Mouse (Mus musculus) liver, postnatal 0 days (tissue): ENCODE measurements at regions not wholly inside any gene's neighbourhood (a gene's known extent, or its start where the extent isn't known, plus 50 kb on each side); places are given as distances from the start of the nearest gene placed in this dataset.

ENCODE experiments used
- CTCF ChIP-seq: sonication (generic); IDR thresholded peaks from 2 replicates; pipeline ENCODE4 v1.5.1; 2016; ENCODE audit warnings: antibody characterized with exemption, low read depth
- EP300 ChIP-seq: IDR thresholded peaks from 2 replicates; pipeline ENCODE4 v1.6.1; 2016; ENCODE audit warnings: antibody characterized with exemption, low read depth, mild to moderate bottlenecking

GRCm38 (mm10) chr6:7215880-7216279 lies 260.1 kb downstream of the Sdhaf3 start:
- TF ChIP-seq CTCF (no peak), EP300 (no peak)
